ENCODE assay signal across 8 mouse cellular contexts in the genomic region with DNA sequence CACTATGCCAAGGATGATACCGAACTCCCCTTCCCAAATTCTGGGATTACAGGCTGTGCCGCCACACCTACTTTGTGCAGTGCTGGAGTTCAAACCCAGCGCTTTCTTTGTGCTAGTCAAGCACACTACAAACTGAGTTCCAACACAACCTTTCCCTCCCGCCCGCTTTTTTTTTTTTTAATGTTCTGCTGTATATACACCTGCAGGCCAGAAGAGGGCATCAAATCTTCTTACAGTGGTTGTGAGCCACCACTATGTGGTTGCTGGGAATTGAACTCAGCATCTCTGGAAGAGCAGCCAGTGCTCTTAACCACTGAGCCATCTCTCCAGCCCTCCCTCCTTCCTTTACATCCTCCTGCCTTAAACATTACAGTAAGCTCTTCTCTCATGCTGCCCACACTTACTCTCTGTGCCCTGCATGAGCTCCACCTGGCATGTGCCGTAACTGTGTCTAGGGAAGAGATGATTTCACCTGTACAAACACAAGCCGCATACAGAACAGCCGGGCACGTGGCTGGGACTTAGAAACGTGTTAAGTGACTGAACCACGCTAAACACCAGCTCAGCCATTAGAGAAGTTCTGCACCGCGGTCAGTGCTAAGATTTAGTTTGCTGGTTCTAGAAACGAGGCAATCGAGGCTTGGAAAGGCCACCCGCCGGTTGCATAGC. TPM values are rescaled to one million over a fixed set of nuclear protein-coding genes. Genes with fewer than 3 reads are reported as not detected.
A peak's percentile ranks its signal among the peaks of the same experiment; 100 is the strongest.
DNase-seq lines count a peak whose midpoint lies in the region; ATAC-seq and TF ChIP-seq lines count a peak whose summit lies in the region.

No protein-coding gene starts in this region.

- no peak overlapping the region for H3K27ac ChIP-seq in heart, embryonic 13.5 days (replicated peaks)
- H3K27ac ChIP-seq in ES-E14 (ENCODE audit: insufficient read depth, low read depth, low read length, poor library complexity, severe bottlenecking), result peak overlapping the region; percentile 15; the same call in 1 of the 2 replicates
- H3K27ac ChIP-seq in forebrain, embryonic 13.5 days, result no peak overlapping the region
- peak overlapping the region; percentile 5; the same call in 1 of the 2 replicates for H3K27ac ChIP-seq in limb, embryonic 15.5 days

- H3K9ac ChIP-seq in heart, embryonic 13.5 days, result peak overlapping the region; percentile 70
- peak overlapping the region; percentile 38; the same call in 1 of the 2 replicates for H3K9ac ChIP-seq in ES-E14 (ENCODE audit: insufficient read depth, low read depth, low read length, poor library complexity, severe bottlenecking)
- peak overlapping the region; percentile 50; the same call in 1 of the 2 replicates for H3K9ac ChIP-seq in forebrain, embryonic 13.5 days
- no peak overlapping the region for H3K9ac ChIP-seq in limb, embryonic 15.5 days

- no peaks in the 10 kb centered on the region for H3K9me3 ChIP-seq in heart, embryonic 13.5 days
- H3K9me3 ChIP-seq in ES-E14 (ENCODE audit: control insufficient read depth, insufficient read depth, low read depth, low read length), result no peaks in the 10 kb centered on the region
- H3K9me3 ChIP-seq in forebrain, embryonic 13.5 days (replicated peaks), result no peaks in the 10 kb centered on the region
- H3K9me3 ChIP-seq in limb, embryonic 15.5 days, result no peaks in the 10 kb centered on the region

- DNase-seq in heart, postnatal 14 days, result no peak
- DNase-seq in ES-E14 (ENCODE audit: low read depth, low spot score), result no peak
- DNase-seq in retina, postnatal 1 day, result peak; percentile 65
- no peak for DNase-seq in ovary, postnatal 36 days (ENCODE audit: low spot score)
- DNase-seq in kidney, postnatal 14 days, result no peak

- no peak for ATAC-seq in heart, embryonic 13.5 days (ENCODE audit: extremely low read depth, insufficient number of reproducible peaks, low FRiP score, low TSS enrichment)
- peak; percentile 26; the same call in 1 of the 2 replicates for ATAC-seq in forebrain, embryonic 13.5 days
- ATAC-seq in limb, embryonic 15.5 days (ENCODE audit: insufficient number of reproducible peaks, low FRiP score, low TSS enrichment, low read depth), result no peak

- peaks cover 4% of the 10 kb centered on the region; the same call in 1 of the 2 replicates for H3K4me1 ChIP-seq in heart, embryonic 13.5 days
- H3K4me1 ChIP-seq in ES-E14 (ENCODE audit: control insufficient read depth in 2 of 2, insufficient read depth in 2 of 2, low read length in 2 of 2, poor library complexity in 1 of 2), result peaks cover 2 to 12% of the 10 kb centered on the region in 2 experiments; a peak in 1 of 4 replicates
- peaks cover 4% of the 10 kb centered on the region; the same call in 1 of the 2 replicates for H3K4me1 ChIP-seq in forebrain, embryonic 13.5 days
- H3K4me1 ChIP-seq in limb, embryonic 15.5 days, result peaks cover 12% of the 10 kb centered on the region

- H3K27me3 ChIP-seq in heart, embryonic 13.5 days (replicated peaks), result no peaks in the 10 kb centered on the region
- H3K27me3 ChIP-seq in forebrain, embryonic 13.5 days, result no peaks in the 10 kb centered on the region
- H3K27me3 ChIP-seq in limb, embryonic 15.5 days, result no peaks in the 10 kb centered on the region

- H3K36me3 ChIP-seq in heart, embryonic 13.5 days, result peaks cover 1% of the 10 kb centered on the region; the same call in 1 of the 2 replicates
- H3K36me3 ChIP-seq in ES-E14 (ENCODE audit: control insufficient read depth, insufficient read depth, low read length, poor library complexity, severe bottlenecking), result peaks cover 2% of the 10 kb centered on the region
- H3K36me3 ChIP-seq in forebrain, embryonic 13.5 days (ENCODE audit: poor library complexity, severe bottlenecking), result no peaks in the 10 kb centered on the region; the same call in 1 of the 2 replicates
- peaks cover 5% of the 10 kb centered on the region for H3K36me3 ChIP-seq in limb, embryonic 15.5 days

- intact Hi-C loops in heart, postnatal 14 days (cut with DNase I), result no loop called here

- peak overlapping the region; percentile 70 for H3K4me2 ChIP-seq in heart, embryonic 13.5 days
- H3K4me2 ChIP-seq in forebrain, embryonic 13.5 days, result peak overlapping the region; percentile 57
- H3K4me2 ChIP-seq in limb, embryonic 15.5 days, result peak overlapping the region; percentile 46

- WGBS in heart, embryonic 13.5 days, result 36% methylated on average over 17 of the region's 17 CpGs
- 50% methylated on average over 17 of the region's 17 CpGs for WGBS in forebrain, embryonic 13.5 days
- WGBS in limb, embryonic 15.5 days, result 38% methylated on average over 17 of the region's 17 CpGs

- in situ Hi-C loops in ES-E14 (cut with MboI; ENCODE audit: low sequenced_read_pairs in 2 of 2, unreplicated experiment in 2 of 2), result no loop called here

- H3K4me3 ChIP-seq in heart, embryonic 13.5 days, result peak overlapping the region; percentile 45
- peak overlapping the region; percentile 2 to 30; a peak in 3 of 4 replicates for H3K4me3 ChIP-seq in ES-E14 (ENCODE audit: insufficient read depth in 1 of 2, low read depth in 1 of 2, low read length in 2 of 2, poor library complexity in 1 of 2, severe bottlenecking in 1 of 2)
- peak overlapping the region; percentile 28 for H3K4me3 ChIP-seq in forebrain, embryonic 13.5 days
- H3K4me3 ChIP-seq in limb, embryonic 15.5 days, result peak overlapping the region; percentile 33

TF ChIP-seq in ES-E14, 5 proteins besides CTCF, POLR2A, EP300 and RAD21:
- TF ChIP-seq CHD2 (IDR thresholded peaks at IDR 0.05; ENCODE audit: low read depth, low read length) (no peak), MAFK (IDR thresholded peaks at IDR 0.05; ENCODE audit: insufficient read depth, low read depth, low read length) (0 out of 2 replicates have a peak, but pooled peaks have one; percentile 4), HCFC1 (IDR thresholded peaks at IDR 0.05; ENCODE audit: borderline replicate concordance, insufficient read depth, low read length) (no peak), ZNF384 (IDR thresholded peaks at IDR 0.05; ENCODE audit: low read depth, low read length) (peak; percentile 97)

RNA-seq across cellular contexts. Expression of a gene that starts 13.2 kb away (rescaled TPM):
- 15.4 and 17.6 TPM in 2 replicates for polyA plus RNA-seq in heart, embryonic 13.5 days (2015; fragmentation: Nextera tagmentation; extraction: Ambion mirVana)
- total RNA-seq in heart, postnatal 14 days (2021), result 10 to 100 TPM; 36.4 to 38.5 TPM
- total RNA-seq in ES-E14 (2012; rRNA removed), result 122 and 158 TPM in 2 replicates
- 6.9 and 8.3 TPM in 2 replicates for polyA plus RNA-seq in forebrain, embryonic 13.5 days (2015; fragmentation: Nextera tagmentation; extraction: Ambion mirVana)
- 14.8 and 15.9 TPM in 2 replicates for polyA plus RNA-seq in limb, embryonic 15.5 days (2015; fragmentation: Nextera tagmentation; extraction: Ambion mirVana)

RNA-seq across cellular contexts. Expression of a gene that starts 35.8 kb away (rescaled TPM):
- 11.4 and 11.7 TPM in 2 replicates for polyA plus RNA-seq in heart, embryonic 13.5 days (2015; fragmentation: Nextera tagmentation; extraction: Ambion mirVana)
- total RNA-seq in heart, postnatal 14 days (2021), result 10 to 100 TPM; 13.1 to 14.7 TPM
- total RNA-seq in ES-E14 (2012; rRNA removed), result 34.0 and 51.7 TPM in 2 replicates
- 15.9 and 18.2 TPM in 2 replicates for polyA plus RNA-seq in forebrain, embryonic 13.5 days (2015; fragmentation: Nextera tagmentation; extraction: Ambion mirVana)
- 23.0 and 24.7 TPM in 2 replicates for polyA plus RNA-seq in limb, embryonic 15.5 days (2015; fragmentation: Nextera tagmentation; extraction: Ambion mirVana)

RNA-seq across cellular contexts. Expression of a gene that starts 36.0 kb away (rescaled TPM):
- 5.8 and 6.5 TPM in 2 replicates for polyA plus RNA-seq in heart, embryonic 13.5 days (2015; fragmentation: Nextera tagmentation; extraction: Ambion mirVana)
- 10 to 100 TPM in 1 of 2 experiments, 1 to 10 TPM in 1; 9.5 to 11.0 TPM for total RNA-seq in heart, postnatal 14 days (2021)
- 32.5 and 49.1 TPM in 2 replicates for total RNA-seq in ES-E14 (2012; rRNA removed)
- 21.6 and 24.8 TPM in 2 replicates for polyA plus RNA-seq in forebrain, embryonic 13.5 days (2015; fragmentation: Nextera tagmentation; extraction: Ambion mirVana)
- 6.5 and 6.8 TPM in 2 replicates for polyA plus RNA-seq in limb, embryonic 15.5 days (2015; fragmentation: Nextera tagmentation; extraction: Ambion mirVana)

RNA-seq across cellular contexts. Expression of a gene that starts 55.5 kb away (rescaled TPM):
- polyA plus RNA-seq in heart, embryonic 13.5 days (2015; fragmentation: Nextera tagmentation; extraction: Ambion mirVana), result 33.3 and 39.0 TPM in 2 replicates
- total RNA-seq in heart, postnatal 14 days (2021), result 10 to 100 TPM; 11.5 to 12.5 TPM
- total RNA-seq in ES-E14 (2012; rRNA removed), result 34.0 and 54.5 TPM in 2 replicates
- 96.6 and 107 TPM in 2 replicates for polyA plus RNA-seq in forebrain, embryonic 13.5 days (2015; fragmentation: Nextera tagmentation; extraction: Ambion mirVana)
- 47.7 and 48.4 TPM in 2 replicates for polyA plus RNA-seq in limb, embryonic 15.5 days (2015; fragmentation: Nextera tagmentation; extraction: Ambion mirVana)

RNA-seq across cellular contexts. Expression of a gene that starts 55.8 kb away (rescaled TPM):
- 0.03 and 0.05 TPM in 2 replicates for polyA plus RNA-seq in heart, embryonic 13.5 days (2015; fragmentation: Nextera tagmentation; extraction: Ambion mirVana)
- under 1 TPM; 0.05 to 0.07 TPM for total RNA-seq in heart, postnatal 14 days (2021)
- total RNA-seq in ES-E14 (2012; rRNA removed), result 0.76 and 1.3 TPM in 2 replicates
- 11.7 and 12.5 TPM in 2 replicates for polyA plus RNA-seq in forebrain, embryonic 13.5 days (2015; fragmentation: Nextera tagmentation; extraction: Ambion mirVana)
- polyA plus RNA-seq in limb, embryonic 15.5 days (2015; fragmentation: Nextera tagmentation; extraction: Ambion mirVana), result 0.22 and 0.29 TPM in 2 replicates

Comparison
In these comparisons a context has a peak if more than half of its experiments do, and no peak if none do; other contexts are left out.
1. H3K27ac ChIP-seq: peak in ES-E14 (single experiment) and limb, embryonic 15.5 days (single experiment); none in heart, embryonic 13.5 days (single experiment) and forebrain, embryonic 13.5 days (single experiment).
2. Peak in every context shown above with its lines, with median percentiles within 50 percentile points of each other: H3K4me2 ChIP-seq and H3K4me3 ChIP-seq.